Mouse (Mus musculus): ENCODE results near the gene D630039A03Rik. TPM values are rescaled to one million over a fixed set of nuclear protein-coding genes. Genes with fewer than 3 reads are reported as not detected.

The D630039A03Rik gene
- polyA plus RNA-seq, 1 experiment from 2014 or later: 0.08 TPM

DNA sequence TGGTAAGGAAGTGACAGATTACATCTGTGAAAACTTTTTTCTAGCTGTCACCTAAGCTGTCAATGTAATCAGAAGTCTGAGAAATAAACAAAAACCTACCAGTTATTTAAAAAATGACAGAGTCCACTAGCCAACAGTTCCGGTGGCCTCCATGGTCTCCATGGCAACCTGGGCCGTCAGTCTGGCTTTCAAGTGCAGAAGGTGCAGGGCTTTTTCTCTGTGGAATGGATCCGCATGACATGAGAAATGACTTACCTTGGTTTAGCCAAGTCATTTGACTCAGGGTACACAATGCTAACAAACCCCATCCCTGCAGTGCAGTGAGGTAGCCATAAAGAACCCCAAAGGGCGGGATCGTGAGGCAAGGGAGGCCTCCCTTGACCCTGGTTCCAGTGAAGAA is 6.1 kb upstream of the D630039A03Rik start:
- Histone ChIP-seq H3K9me3 (replicated peaks) (no peaks in the 10 kb centered on the region), H3K27me3 (no peaks in the 10 kb centered on the region), H3K4me2 (no peak overlapping the region), H3K9ac (no peak overlapping the region), H3K4me1 (peaks cover 12% of the 10 kb centered on the region), H3K27ac (no peak overlapping the region), H3K4me3 (no peak overlapping the region), H3K36me3 (ENCODE audit: poor library complexity, severe bottlenecking) (no peaks in the 10 kb centered on the region)
- WGBS: 47% methylated on average over 5 of the region's 5 CpGs
- no peak for ATAC-seq

GRCm38 (mm10) chr4:57920522-57920921 is 4.4 kb upstream of the D630039A03Rik start:
- peaks cover 24% of the 10 kb centered on the region for H3K4me1 ChIP-seq
- H3K9ac ChIP-seq: no peak overlapping the region
- H3K36me3 ChIP-seq (ENCODE audit: poor library complexity, severe bottlenecking): no peaks in the 10 kb centered on the region
- no peak overlapping the region for H3K27ac ChIP-seq
- H3K27me3 ChIP-seq: peaks cover 4% of the 10 kb centered on the region; the same call in 1 of the 2 replicates
- no peak overlapping the region for H3K4me3 ChIP-seq
- no peak for ATAC-seq
- 69% methylated on average over 1 of the region's 1 CpGs for WGBS
- no peaks in the 10 kb centered on the region for H3K9me3 ChIP-seq (replicated peaks)
- no peak overlapping the region for H3K4me2 ChIP-seq

- H3K27me3 ChIP-seq: peaks cover 4% of the 10 kb centered on the region; the same call in 1 of the 2 replicates
- no peak overlapping the region for H3K4me3 ChIP-seq
- no peaks in the 10 kb centered on the region for H3K9me3 ChIP-seq (replicated peaks)
- H3K4me2 ChIP-seq: no peak overlapping the region
- peak; percentile 57; the same call in 1 of the 2 replicates for ATAC-seq
- no peak overlapping the region for H3K27ac ChIP-seq
- no peaks in the 10 kb centered on the region for H3K36me3 ChIP-seq (ENCODE audit: poor library complexity, severe bottlenecking)
- H3K9ac ChIP-seq: no peak overlapping the region
- 9% methylated on average over 8 of the region's 8 CpGs for WGBS
- H3K4me1 ChIP-seq: peaks cover 24% of the 10 kb centered on the region
Observed at GRCm38 (mm10) chr4:57919494-57920423, 3.7 kb upstream of the D630039A03Rik start.

DNA sequence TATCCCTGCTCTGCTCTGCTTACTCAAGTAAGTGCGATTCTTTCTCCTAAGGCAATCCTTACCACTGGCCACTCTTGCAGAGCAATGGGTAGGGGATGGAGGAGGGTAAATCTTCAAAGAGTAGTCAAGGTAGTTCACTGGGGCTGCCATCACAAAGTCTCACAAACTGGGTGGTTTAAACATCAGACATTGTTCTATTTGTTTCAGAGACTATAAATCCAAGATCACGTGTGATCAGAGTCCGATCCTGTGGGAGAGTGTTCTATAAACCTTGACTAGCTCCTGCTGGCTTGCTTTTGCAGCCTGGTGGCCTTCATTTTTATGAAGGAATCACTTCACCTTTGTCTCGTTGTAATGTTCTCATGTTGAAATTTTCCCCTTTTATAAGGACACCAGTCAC is 614 bp upstream of the D630039A03Rik start:
- Histone ChIP-seq H3K9ac (no peak overlapping the region), H3K36me3 (ENCODE audit: poor library complexity, severe bottlenecking) (no peaks in the 10 kb centered on the region), H3K27me3 (peaks cover 4% of the 10 kb centered on the region; the same call in 1 of the 2 replicates), H3K4me1 (peaks cover 24% of the 10 kb centered on the region), H3K27ac (no peak overlapping the region), H3K4me2 (no peak overlapping the region), H3K4me3 (no peak overlapping the region), H3K9me3 (replicated peaks) (no peaks in the 10 kb centered on the region)
- 78% methylated on average over 4 of the region's 4 CpGs for WGBS
- ATAC-seq: no peak

- Histone ChIP-seq H3K27me3 (peaks cover 4% of the 10 kb centered on the region; the same call in 1 of the 2 replicates), H3K9me3 (replicated peaks) (no peaks in the 10 kb centered on the region), H3K4me2 (no peak overlapping the region)
Observed at GRCm38 (mm10) chr4:57915216-57915965, 706 bp downstream of the D630039A03Rik start.

DNA sequence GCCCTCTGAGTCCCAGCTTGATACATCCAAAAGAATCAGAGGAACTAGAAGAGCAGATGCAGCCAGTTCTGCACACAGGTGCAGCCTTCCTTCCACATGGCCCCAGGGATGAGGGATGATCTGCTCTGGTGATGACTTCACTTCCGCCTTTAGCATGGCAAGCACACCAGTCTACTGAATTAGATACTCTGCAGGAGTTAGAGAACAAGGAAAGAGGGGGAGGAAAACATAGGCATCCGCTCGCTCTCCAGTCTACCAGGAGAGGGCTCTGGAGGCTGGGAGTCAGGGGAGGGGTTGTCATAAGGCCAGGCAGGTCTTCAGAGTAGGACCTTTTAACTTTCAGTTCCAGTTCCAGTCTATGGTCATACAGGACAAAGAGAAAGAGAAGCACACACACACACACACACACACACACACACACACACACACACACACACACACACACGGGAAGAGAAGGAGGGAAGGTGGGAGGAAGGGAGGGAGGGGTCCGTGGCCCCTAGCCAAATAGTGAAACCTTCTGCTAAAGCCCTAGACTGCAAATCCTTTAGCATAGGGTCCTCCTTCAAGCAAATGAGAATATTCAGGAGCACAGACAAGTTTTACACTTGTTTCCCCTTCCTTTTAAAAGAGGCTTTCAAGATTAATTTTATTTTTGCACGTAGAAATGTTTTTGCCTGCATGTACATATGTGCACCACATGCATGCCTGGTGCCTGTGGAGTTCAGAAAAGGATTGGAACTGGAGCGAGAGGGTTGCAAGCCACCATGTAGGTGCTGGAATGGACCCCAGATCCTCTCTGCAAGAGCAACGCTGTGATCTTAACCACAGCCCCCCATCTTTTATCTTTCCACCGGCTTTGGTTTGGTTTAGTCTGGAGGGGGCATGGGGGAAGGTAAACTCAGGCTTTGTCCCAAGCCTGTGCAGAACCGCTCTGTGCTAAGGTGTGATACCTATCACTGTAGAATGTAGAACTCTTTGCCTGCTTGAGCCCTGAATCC is 1.6 kb downstream of the D630039A03Rik start:
- peaks cover 4% of the 10 kb centered on the region; the same call in 1 of the 2 replicates for H3K27me3 ChIP-seq
- WGBS: 81% methylated on average over 10 of the region's 10 CpGs
- no peaks in the 10 kb centered on the region for H3K36me3 ChIP-seq (ENCODE audit: poor library complexity, severe bottlenecking)
- H3K9ac ChIP-seq: no peak overlapping the region
- no peak overlapping the region for H3K4me3 ChIP-seq
- no peaks in the 10 kb centered on the region for H3K9me3 ChIP-seq (replicated peaks)
- no peak overlapping the region for H3K27ac ChIP-seq
- H3K4me2 ChIP-seq: no peak overlapping the region
- ATAC-seq: no peak
- peaks cover 16% of the 10 kb centered on the region; the same call in 1 of the 2 replicates for H3K4me1 ChIP-seq

More at GRCm38 (mm10) chr4:57915216-57915965, 706 bp downstream of the D630039A03Rik start:
- no peaks in the 10 kb centered on the region for H3K36me3 ChIP-seq (ENCODE audit: poor library complexity, severe bottlenecking)
- no peak overlapping the region for H3K4me3 ChIP-seq
- no peak overlapping the region for H3K9ac ChIP-seq
- ATAC-seq: no peak
- peaks cover 24% of the 10 kb centered on the region for H3K4me1 ChIP-seq
- H3K27ac ChIP-seq: no peak overlapping the region
- WGBS: 44% methylated on average over 17 of the region's 17 CpGs

- Histone ChIP-seq H3K36me3 (ENCODE audit: poor library complexity, severe bottlenecking) (no peaks in the 10 kb centered on the region), H3K27ac (no peak overlapping the region), H3K9me3 (replicated peaks) (no peaks in the 10 kb centered on the region), H3K4me1 (peaks cover 12% of the 10 kb centered on the region; the same call in 1 of the 2 replicates), H3K9ac (no peak overlapping the region), H3K4me2 (no peak overlapping the region), H3K4me3 (no peak overlapping the region), H3K27me3 (peaks cover 4% of the 10 kb centered on the region; the same call in 1 of the 2 replicates)
- ATAC-seq: no peak
Observed at GRCm38 (mm10) chr4:57913021-57913420, 3.1 kb downstream of the D630039A03Rik start.

- Histone ChIP-seq H3K27me3 (no peaks in the 10 kb centered on the region), H3K9me3 (replicated peaks) (no peaks in the 10 kb centered on the region), H3K27ac (no peak overlapping the region), H3K9ac (no peak overlapping the region), H3K4me2 (no peak overlapping the region), H3K36me3 (ENCODE audit: poor library complexity, severe bottlenecking) (no peaks in the 10 kb centered on the region), H3K4me1 (no peaks in the 10 kb centered on the region), H3K4me3 (no peak overlapping the region)
- no peak for ATAC-seq
- WGBS: 92% methylated on average over 6 of the region's 6 CpGs
Observed at GRCm38 (mm10) chr4:57908860-57909259, 7.2 kb downstream of the D630039A03Rik start.

- Histone ChIP-seq H3K27me3 (no peaks in the 10 kb centered on the region), H3K36me3 (ENCODE audit: poor library complexity, severe bottlenecking) (no peaks in the 10 kb centered on the region), H3K27ac (no peak overlapping the region), H3K9me3 (replicated peaks) (no peaks in the 10 kb centered on the region), H3K9ac (no peak overlapping the region), H3K4me3 (no peak overlapping the region), H3K4me1 (no peaks in the 10 kb centered on the region), H3K4me2 (no peak overlapping the region)
- 10% methylated on average over 2 of the region's 2 CpGs for WGBS
- no peak for ATAC-seq
Observed at GRCm38 (mm10) chr4:57906708-57907107, 9.4 kb downstream of the D630039A03Rik start.

DNA sequence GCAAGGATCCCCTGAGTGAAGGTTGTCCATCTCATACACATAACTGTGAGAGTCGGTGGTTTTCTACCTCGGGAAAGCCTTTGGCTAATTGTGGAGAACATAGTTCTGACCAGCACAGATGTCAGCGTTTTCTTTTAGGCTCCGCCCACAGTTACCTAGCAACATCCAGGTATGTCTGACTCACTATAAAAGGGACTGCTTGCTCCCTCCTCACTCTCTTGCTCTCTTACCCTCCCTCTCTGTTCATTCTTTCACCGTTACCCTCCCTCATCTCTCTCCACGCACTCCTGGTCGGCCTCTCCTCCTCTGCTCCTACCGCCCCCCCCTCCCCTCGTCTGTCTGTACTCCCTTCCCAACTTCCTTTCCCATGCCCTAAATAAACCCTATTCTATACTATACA is 11.5 kb downstream of the D630039A03Rik start:
- Histone ChIP-seq H3K4me1 (no peaks in the 10 kb centered on the region), H3K4me3 (no peak overlapping the region), H3K9ac (no peak overlapping the region), H3K4me2 (no peak overlapping the region), H3K9me3 (replicated peaks) (no peaks in the 10 kb centered on the region), H3K36me3 (ENCODE audit: poor library complexity, severe bottlenecking) (no peaks in the 10 kb centered on the region), H3K27me3 (no peaks in the 10 kb centered on the region), H3K27ac (no peak overlapping the region)
- 25% methylated on average over 9 of the region's 9 CpGs for WGBS
- peak; percentile 13; the same call in 1 of the 2 replicates for ATAC-seq

- H3K9me3 ChIP-seq (replicated peaks): no peaks in the 10 kb centered on the region
- ATAC-seq: peak; percentile 67; the same call in 1 of the 2 replicates
- no peak overlapping the region for H3K27ac ChIP-seq
- no peaks in the 10 kb centered on the region for H3K4me1 ChIP-seq
- no peak overlapping the region for H3K4me2 ChIP-seq
- WGBS: 9% methylated on average over 5 of the region's 5 CpGs
- no peaks in the 10 kb centered on the region for H3K36me3 ChIP-seq (ENCODE audit: poor library complexity, severe bottlenecking)
- no peak overlapping the region for H3K9ac ChIP-seq
- H3K4me3 ChIP-seq: no peak overlapping the region
- H3K27me3 ChIP-seq: no peaks in the 10 kb centered on the region
Observed at GRCm38 (mm10) chr4:57904211-57904610, 11.9 kb downstream of the D630039A03Rik start.
